Mouse (Mus musculus) lung, postnatal 14 days (tissue): ENCODE measurements around the gene Armc7.
A peak's percentile ranks its signal among the peaks of the same experiment; 100 is the strongest.
"Not testable (repeated sequence)": the region's sequence is repeated elsewhere in the genome, so short reads cannot be mapped to it uniquely, and the experiment has no call there.

Experiments used
- DNase-seq: peaks from one replicate; pipeline ENCODE4 v3.0.0; 2021

Armc7 gene

GRCm38 (mm10) chr11:115475025-115475757, at the start of gene Armc7:
Gene Armc7 (plus strand): TSS chr11:115475667.
- DNase-seq = peak; percentile 96

DNA sequence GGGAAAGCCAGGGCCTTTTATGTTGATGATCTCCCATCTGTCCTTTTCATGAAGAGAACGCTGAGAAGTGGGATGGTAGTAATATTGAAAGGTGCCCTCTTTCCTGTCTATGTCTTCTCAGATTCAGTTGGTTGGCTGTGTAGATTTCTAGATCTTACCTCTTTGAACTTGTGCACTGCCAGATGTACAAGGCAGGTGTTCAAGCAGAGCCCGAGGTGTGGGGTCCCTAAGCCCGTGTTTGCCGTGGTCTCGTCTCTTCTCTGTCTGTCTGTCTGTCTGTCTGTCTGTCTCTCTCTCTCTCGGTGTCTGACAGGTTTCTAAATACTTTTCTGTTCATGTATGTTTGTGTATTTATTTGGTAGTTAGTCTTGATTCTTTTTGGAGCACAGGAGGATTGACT, 49.8 kb upstream of the Armc7 start:
- no peak for DNase-seq

DNA sequence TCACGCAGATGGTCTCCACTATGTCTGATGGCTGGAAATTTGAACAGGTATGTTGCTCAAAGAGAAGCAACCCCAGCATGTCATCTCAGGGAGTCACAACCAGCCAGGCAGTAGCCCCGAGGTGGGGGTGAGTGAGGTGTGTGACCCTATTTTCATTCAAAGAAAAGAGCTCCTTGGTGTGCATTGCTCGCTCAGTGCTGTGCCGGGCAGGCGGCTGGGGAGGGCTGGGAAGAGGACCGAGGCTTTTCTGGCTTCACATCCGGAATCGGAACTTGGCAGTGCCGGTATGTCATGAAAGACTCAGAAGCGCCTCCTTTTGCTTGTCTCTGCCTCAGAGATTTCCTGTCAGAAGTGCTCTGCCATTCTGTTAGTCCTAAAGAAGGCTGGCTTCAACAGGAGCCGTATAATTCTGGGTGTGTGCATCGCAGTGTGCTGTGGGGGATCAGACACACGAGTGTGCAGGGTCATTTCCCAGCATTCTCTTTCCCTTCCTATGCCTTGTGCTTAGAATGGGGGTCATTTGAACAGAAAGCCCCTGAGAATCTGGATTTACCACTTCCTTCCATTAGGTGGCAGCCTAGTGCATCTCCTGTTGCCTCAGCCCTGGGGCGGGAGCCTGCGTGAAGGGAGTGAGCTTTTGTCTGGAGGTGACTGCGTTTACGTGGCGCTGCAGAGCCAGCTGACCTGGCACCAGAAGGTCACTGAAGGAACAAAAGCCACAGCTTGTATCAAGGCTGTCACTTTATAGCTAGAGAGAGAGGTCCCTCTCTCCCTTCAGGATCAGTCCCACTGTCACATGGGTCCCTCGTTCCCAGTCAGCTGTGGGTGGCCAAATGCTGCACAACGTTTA, 47.8 kb upstream of the Armc7 start:
- DNase-seq = peak; percentile 74

DNA sequence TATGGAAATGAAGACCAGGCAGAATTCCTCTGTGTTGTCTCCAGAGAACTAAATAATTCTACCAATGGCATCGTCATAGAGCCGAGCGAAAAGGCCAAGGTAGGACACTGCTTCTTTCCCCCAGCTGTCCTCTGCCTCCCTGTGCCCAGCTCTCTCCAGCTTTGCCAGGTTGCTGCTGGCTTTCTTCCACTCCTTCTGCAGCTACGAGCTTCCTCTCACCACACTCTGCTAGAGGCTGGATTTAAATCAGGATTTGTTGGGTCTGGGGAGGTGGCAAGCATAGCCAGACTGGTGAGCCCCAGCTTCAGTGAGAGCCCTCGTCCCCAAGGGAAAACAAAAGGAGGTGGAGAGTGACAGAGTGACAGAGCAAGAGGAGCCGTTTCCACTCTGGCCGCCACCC, 46.2 kb upstream of the Armc7 start:
- DNase-seq = no peak

DNA sequence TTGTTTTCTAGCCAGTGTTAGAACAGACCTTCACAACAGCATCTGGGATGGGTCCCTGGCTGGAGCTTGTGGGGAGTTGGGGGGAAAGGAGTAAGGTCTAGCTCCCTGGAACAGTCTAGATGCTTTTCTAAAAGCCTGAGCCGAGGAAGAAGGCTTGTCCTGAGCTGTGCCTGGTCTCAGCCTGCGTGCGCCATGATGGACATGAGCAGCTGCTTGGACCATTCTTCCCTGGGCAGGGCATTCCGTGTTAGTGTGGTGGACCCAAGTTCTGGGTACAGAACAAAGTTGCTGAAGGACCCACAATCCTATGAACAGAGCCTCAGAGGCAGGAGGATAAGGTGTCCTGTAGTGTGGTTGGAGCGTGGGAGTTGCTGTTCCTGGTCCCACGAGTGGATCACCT, 44.9 kb upstream of the Armc7 start:
- no peak for DNase-seq

DNA sequence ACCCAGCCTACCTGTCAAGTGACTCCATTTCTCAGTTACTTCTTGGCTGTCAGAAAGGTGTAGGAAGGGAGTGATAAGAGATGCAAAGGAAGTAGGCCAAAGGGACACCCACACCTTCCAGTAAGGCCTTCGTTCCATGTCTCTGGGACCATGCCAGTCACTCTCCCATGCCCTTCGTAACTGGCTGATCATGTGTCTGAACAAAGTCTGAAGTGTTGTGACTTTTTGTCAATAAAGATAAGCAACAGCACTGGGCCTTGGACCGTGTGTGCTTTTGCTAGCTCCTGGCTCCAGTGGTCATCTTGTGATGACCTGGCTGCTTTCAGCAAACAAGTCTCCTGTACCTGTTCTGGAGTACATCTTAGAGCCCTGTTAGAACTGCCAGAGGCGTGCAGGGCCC, 42.7 kb upstream of the Armc7 start:
- DNase-seq = no peak

DNA sequence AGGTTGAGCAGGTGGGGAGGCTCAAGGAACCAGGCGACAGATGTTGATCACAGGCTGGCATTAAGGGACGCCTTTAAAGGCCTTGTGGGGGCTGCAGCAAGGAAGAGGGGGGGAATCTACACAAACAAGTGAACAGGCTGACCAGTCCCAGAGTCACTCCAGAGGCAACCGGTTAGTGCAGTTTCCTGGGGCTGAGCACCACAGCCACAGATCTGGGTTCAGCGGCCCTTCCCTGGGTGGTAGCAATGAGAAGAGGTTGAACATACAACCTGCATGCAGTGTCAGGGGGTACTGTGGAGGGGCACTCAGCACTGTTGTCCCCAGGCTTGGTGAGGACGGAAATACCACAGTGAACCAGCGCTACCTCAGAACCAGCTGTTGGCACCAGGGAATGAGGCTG, 42.1 kb upstream of the Armc7 start:
- DNase-seq = no peak

DNA sequence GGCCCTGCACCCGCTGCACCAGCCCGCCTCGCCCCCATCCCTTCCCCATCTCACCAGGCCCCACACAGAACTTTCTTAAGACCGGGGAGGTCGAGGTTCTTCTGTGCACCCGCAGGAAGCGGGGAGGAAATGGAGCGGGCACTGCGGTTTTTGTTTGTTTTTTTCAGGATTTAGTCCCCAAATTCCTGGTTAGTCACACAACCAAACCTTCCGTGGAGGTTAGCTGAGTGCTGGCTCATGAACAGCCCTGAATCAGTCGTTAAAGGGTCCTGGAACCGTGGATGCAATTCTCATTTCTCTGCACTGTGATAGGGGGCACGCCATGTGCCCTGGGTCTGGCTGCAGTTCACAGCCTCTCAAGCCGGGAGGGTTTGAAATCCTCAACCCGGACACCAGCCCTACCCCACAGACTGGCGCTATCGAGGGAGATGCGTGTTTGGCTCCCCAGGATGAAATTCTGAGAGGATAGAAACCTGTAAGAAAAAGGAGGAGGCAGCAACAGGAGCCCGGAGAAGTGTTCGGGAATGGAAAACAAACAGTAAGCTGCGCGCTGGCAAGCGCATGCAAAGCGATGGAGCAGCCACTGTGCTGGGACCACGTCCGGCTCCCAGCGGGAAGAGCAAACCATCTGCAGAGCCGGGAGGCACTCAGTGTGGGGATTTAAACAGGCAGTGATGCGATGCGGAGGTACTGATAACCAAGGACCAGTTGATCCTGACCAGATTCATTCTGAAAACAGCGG, 39.7 kb upstream of the Armc7 start:
- no peak for DNase-seq

GRCm38 (mm10) chr11:115437571-115438122, 37.8 kb upstream of the Armc7 start:
- no peak for DNase-seq

GRCm38 (mm10) chr11:115439326-115439725, 36.1 kb upstream of the Armc7 start:
- DNase-seq = no peak

DNA sequence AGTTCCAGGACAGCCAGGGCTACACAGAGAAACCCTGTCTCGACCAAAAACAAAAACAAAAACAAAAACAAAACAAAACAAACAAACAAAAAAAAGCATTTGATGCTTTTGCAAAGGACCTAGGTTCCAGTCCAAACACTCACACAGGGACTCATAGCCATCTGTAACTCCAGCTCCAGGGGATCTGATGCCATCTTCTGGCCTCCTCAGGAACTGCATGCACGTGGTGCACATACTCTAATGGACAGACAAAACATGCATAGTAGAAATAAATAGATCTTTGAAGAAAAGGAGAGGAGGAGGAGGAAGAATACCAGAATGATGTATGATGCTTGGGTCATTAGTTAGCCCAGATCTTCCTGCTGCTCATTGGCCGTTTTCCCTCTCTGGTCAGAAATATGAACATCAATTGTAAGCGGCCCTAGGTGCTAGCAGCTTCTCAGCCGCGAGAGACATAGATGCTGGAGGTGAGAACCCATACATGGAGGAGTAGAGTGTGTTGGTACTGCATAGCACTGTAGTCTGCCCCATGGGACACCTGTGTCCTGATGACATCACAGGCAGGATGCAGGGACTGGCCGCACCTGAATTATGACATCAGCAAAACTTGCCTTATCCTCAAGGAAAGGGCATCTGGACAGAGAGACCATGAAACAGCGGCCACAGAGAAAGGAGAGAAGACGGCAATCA, 35.4 kb upstream of the Armc7 start, which contains the start of gene Trim80:
Gene Trim80 (plus strand): TSS at position 640 of the 690 bp plus-strand sequence.
- DNase-seq = no peak

DNA sequence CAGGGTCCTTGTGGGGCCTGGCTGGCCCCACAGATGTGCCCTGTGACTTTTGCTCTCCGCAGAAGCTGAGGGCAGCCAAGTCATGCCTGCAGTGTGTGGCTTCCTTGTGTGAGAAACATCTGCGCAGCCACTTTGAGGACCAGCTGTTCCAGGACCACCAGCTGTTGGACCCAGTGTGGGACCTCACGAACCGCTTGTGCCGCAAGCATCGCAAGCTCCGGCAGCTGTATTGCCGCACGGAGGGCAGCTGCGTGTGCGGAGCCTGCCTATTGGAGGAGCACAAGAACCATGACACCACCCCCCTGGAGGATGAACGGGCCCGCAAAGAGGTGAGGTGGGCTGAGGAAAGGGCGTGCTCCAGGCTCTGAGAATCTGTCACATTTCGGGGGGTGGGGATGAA, 34.0 kb upstream of the Armc7 start:
- DNase-seq = no peak

- no peak for DNase-seq
Measured at GRCm38 (mm10) chr11:115446906-115447305, 28.6 kb upstream of the Armc7 start.

DNA sequence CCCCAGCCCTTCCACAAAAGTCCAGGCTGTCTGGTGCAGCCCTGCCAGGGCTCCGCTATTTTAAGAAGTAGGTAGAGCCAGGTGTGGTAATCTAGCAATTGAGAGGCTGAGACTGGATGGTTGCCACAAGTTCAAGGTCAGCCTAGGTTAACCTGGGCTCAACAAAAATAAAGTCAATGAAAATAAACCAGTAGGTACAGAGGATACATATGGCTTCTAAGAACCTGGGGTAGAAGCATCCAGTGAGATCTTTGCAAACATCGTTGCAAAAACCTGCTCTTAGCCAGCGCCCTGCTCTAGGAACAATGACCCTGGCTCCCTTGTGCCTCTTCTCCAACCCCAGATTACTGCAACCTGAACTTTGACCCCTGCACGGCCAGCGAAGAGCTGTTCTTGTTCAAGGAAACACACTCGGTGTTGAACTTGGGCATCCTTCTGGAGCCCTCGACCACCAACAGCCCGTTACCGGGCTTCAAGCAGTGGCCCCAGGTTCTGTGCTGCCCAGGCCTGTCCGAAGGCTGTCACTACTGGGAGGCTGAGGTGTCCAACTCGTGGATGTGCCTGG, 28.1 kb upstream of the Armc7 start:
- no peak for DNase-seq

GRCm38 (mm10) chr11:115448075-115448474, 27.4 kb upstream of the Armc7 start:
- no peak for DNase-seq

DNA sequence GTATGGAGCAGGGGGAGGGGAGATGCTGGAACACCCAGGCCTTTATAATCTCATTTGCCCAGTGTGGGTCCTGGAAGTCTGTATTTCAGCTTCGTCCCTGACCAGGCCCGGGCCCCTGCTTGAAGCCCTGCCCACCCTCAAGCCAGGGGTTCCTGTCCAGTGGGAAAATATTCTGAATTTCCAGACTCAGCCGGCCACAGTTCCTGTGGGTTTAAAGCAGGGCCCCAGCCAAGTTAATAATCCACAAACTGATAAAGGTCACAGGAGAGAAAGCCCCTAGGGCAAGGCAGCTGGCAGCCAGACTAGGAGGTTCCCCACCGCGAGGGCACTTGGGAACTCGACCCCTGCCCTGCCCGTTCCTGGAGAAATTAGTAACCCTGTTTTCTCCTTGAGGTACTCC, 26.5 kb upstream of the Armc7 start:
- no peak for DNase-seq

DNA sequence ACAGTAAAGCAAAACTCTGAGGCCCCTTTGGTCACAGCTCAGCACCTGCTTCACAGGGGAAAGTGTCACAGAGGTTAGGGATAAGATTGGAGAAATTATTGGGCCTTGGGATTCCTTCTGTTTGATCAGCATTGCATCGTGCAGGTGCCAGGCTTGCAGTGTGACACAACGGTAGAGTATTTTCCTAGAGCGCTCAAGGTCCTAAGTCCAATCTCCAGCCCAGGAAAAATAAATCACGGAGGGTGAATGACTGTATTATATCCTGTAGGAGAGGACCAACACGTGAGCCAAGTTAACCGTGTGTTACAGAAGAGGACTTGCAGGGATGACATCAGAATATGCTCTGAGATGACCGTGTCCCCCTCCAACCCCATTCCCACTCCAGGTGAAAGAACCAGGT, 25.3 kb upstream of the Armc7 start:
- DNase-seq = no peak

GRCm38 (mm10) chr11:115451781-115452241, 23.7 kb upstream of the Armc7 start:
- no peak for DNase-seq

- no peak for DNase-seq
Measured at GRCm38 (mm10) chr11:115452281-115452860, 23.1 kb upstream of the Armc7 start.

DNA sequence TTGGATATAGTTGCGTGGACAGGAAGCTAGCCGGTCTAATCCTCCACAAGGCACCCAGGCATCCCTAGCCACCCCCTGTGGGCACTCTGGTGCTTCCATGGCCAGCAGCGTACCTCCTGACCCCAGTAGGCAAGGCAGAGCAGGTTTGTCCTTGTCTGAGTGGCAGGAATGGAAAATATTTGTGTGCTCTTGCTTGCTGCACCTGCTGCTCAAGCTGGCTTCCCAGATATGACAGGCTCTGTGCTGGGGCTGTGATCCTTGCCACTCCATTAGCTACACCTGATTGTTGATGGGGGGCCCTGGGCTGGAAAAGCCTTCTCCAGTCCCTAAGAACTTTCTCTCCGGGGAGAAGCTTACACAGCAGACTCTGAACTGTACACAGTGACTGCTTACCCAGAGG, 22.2 kb upstream of the Armc7 start:
- no peak for DNase-seq

GRCm38 (mm10) chr11:115454822-115455221, 20.6 kb upstream of the Armc7 start:
- DNase-seq = not testable (repeated sequence)

DNA sequence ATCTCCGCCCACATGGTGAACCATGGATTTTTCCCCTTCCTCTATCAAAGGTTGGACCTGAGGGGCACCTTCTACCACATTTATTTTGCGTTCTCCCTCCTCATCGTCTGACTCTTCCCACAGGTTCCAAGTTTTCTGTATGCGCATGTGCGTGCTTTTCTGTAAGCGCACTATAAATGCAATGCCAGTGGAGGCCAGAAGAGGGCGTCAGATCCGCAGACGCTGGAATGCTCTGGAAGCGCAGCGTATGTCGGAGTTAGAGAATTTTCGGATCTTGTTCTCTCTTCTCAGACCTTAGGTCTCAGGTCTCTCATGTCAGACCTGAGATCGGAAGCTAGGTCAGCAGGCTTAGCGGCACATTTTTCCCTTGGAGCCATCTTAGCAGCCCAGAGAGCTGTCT, 19.8 kb upstream of the Armc7 start:
- DNase-seq = no peak
